Mouse (Mus musculus) right cerebral cortex, postnatal 10 days (tissue): ENCODE data around the gene Ank2.

Source experiments
- DNase-seq, 2 experiments: peaks; one replicate each; pipeline ENCODE4 v3.0.0; 2021; ENCODE audit warnings: low spot score in 2 of 2

Ank2 gene

GRCm38 (mm10) chr3:127126220-127126619 is 372.9 kb downstream of the Ank2 start:
- no peak for DNase-seq

GRCm38 (mm10) chr3:127124375-127124993 is 374.7 kb downstream of the Ank2 start:
- no peak for DNase-seq

GRCm38 (mm10) chr3:127123376-127123775 is 375.8 kb downstream of the Ank2 start:
- DNase-seq = no peak

GRCm38 (mm10) chr3:127118777-127119176 is 380.4 kb downstream of the Ank2 start:
- no peak for DNase-seq

- no peak for DNase-seq
Measured at GRCm38 (mm10) chr3:127116226-127116625, 382.9 kb downstream of the Ank2 start.

GRCm38 (mm10) chr3:127113238-127113637 is 385.9 kb downstream of the Ank2 start:
- no peak for DNase-seq

- DNase-seq = no peak
Measured at GRCm38 (mm10) chr3:127109413-127109812, 389.7 kb downstream of the Ank2 start.

- DNase-seq = no peak
Measured at GRCm38 (mm10) chr3:127108481-127108880, 390.7 kb downstream of the Ank2 start.

GRCm38 (mm10) chr3:127107281-127107680 is 391.9 kb downstream of the Ank2 start:
- DNase-seq = peak in 1 of 2 experiments; percentile 40

- no peak for DNase-seq
Measured at GRCm38 (mm10) chr3:127101326-127101725, 397.8 kb downstream of the Ank2 start.

- no peak for DNase-seq
Measured at GRCm38 (mm10) chr3:127097745-127098144, 401.4 kb downstream of the Ank2 start.

- no peak for DNase-seq
Measured at GRCm38 (mm10) chr3:127097106-127097505, 402.0 kb downstream of the Ank2 start.

GRCm38 (mm10) chr3:127093631-127094030 is 405.5 kb downstream of the Ank2 start:
- no peak for DNase-seq

GRCm38 (mm10) chr3:127087574-127087973 is 411.6 kb downstream of the Ank2 start:
- no peak for DNase-seq

- no peak for DNase-seq
Measured at GRCm38 (mm10) chr3:127086834-127087506, 412.2 kb downstream of the Ank2 start.

- no peak for DNase-seq
Measured at GRCm38 (mm10) chr3:127077369-127077768, 421.8 kb downstream of the Ank2 start.

GRCm38 (mm10) chr3:127075531-127076280 is 423.4 kb downstream of the Ank2 start:
- DNase-seq = no peak

- DNase-seq = peak; percentile 88 to 89
Measured at GRCm38 (mm10) chr3:127071471-127071870, 427.7 kb downstream of the Ank2 start.

- no peak for DNase-seq
Measured at GRCm38 (mm10) chr3:127063654-127064386, 435.3 kb downstream of the Ank2 start.

- DNase-seq = no peak
Measured at GRCm38 (mm10) chr3:127059671-127060070, 439.5 kb downstream of the Ank2 start.

GRCm38 (mm10) chr3:127041288-127041687 is 457.9 kb downstream of the Ank2 start:
- no peak for DNase-seq

- DNase-seq = no peak
Measured at GRCm38 (mm10) chr3:127038570-127038969, 460.6 kb downstream of the Ank2 start.
